Mouse (Mus musculus) spleen, adult 12 weeks (tissue): ENCODE results near the gene Serpinb9.
"Not testable (repeated sequence)": the region's sequence is repeated elsewhere in the genome, so short reads cannot be mapped to it uniquely, and the experiment has no call there.

ENCODE experiments used
- DNase-seq: peaks from one replicate; pipeline ENCODE4 v3.0.0; 2022; ENCODE audit warnings: low spot score

The Serpinb9 gene

DNA sequence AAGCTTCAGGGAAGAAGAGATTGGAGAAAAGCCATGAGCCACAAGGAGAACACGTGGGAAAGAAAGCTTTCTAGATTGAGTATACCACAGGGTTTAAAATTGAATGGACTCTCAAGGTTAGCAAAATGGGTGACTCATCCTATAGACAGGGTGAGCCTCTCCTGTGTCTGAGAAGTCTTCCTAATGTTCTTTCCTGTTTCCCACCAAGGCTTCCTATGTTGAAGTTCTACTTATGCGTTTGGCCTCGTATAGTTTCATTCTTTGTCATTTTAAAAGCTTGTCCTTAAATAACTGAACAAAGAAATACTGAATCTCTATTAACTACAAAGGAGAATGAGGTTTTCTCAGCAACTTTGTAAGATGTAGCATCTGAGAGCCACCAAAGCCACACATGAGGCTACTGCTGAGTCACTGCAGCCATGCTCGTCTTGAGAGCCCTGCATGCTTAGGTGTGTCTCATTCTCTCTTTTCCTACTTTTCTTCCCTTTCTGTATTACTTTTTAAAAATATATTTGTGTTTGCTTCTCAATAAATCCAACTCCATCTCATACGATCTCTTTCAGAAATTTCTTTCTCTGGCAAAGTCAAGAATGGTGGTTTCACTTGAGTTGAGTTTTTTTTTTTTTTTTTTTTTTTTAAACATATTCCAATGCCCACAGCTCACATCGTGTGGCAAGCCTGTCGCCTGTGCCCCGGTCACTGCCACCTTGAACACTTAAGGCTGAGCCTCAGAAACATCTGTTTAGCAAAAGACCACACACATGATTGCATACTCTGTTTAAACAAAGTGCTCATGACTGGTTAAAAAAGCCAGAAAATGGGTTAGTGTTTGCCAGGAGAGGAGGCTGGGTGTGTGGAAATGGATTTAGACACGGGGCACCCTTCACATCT is 718 bp downstream of the Serpinb9 start:
- DNase-seq: no peak

DNA sequence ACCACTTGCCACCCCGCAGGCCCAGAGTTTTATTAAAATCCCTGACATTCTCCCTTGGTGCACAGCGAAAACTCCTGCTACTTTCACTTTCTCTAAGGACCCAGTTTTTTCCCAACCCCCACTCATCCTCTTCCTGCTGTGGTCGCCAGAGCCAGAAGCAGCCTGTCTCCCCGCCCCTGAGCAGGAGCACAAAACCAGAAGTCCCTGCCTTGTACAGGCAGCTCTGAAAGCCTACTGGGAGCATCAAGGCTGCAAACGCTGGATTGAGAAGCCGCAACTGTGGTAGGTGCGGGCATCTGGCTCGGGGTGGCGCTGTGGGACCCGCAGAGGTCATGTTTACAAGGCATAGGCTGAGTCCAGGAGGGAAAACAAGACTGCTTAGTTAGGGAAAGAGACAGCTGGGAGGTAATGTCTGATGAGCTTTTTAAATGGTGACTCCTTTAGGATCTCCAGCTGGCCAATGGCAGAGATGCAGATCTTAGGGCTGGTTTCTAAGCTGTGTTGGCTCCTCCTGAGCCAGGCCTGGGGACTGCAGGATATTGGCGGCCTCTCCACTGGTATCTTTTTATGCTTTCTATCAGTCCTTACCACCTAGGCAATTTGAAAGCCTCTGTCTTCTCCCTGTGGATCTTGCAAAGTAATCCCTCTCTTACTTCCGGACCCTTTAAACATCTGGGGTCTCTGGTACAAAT is 1.5 kb downstream of the Serpinb9 start:
- DNase-seq: peak; percentile 83

DNA sequence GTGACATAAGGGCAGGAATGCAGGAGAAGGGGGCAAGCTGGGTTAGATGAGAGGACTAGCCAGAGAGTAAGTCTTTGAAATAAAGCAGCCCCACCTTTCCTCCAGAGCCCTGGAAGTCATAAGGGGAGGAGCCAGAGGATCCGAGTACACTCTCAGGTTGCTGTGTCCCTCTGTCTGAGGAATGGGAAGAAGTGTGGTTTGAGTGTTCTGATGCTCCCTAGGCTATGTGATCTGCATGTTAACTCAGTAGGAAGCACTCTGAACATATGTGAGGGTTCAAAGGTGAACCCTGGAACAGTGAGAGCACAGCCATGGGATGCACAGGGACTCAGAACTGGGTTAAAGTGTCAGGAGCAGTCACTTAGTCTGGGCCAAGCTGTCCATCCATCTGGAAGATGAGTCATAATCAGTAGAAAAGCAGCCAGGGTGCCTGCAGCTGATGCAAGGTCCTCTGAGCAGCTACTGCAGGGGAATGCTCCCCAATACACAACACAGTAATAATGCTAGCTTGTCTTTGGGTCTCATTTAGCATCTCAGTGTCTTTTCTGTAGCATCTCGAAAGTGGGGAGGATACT is 2.5 kb downstream of the Serpinb9 start:
- DNase-seq: no peak

DNA sequence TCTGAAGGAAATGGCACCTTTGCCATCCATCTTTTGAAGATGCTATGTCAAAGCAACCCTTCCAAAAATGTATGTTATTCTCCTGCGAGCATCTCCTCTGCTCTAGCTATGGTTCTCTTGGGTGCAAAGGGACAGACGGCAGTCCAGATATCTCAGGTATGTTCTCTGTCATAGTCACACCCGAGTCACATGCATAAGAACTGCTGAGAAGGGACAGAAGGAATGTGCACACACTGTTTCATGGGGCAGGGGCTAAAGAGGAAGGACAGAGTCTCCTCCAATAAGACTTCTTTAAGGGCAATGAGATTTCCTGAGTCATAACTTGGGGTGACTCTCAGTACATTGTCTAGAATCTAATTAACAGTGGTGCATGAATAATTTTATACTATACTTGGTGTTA is 3.5 kb downstream of the Serpinb9 start:
- DNase-seq: no peak

DNA sequence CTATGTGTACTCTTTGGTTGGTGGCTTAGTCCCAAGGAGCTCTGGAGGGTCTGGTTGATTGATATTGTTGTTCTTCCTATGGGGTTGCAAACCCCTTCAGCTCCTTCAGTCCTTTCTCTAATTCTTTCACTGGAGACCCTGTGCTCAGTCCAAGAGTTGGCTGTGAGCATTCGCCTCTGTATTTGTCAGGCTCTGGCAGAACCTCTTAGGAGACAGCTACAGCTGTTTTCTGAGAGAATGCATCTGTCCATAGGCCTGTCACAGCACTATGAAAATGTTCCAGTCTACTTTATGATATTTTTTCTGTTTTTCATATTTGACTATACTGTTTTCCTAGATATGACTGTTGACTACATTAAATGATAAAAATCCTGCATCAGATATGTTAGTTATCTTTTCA is 9.3 kb downstream of the Serpinb9 start:
- DNase-seq: no peak

DNA sequence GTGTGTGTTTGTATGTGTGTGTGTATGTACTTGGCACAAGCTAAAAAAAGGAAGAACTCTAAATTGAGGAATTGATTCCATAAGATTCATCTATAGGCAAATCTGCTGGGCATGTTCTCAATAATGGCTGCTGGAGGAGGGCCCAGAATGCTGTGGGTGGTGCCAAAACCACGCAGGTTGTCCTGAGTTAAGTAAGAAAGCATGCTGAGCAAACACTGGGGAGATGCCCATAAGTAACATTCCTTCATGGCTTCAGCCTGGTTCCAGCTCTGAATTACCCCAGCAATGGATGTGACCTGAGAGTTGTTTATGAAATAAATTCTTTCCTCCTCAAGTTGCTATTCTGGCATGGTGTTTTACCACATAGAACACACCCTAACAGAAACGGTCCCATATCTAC is 10.2 kb downstream of the Serpinb9 start:
- no peak for DNase-seq

DNA sequence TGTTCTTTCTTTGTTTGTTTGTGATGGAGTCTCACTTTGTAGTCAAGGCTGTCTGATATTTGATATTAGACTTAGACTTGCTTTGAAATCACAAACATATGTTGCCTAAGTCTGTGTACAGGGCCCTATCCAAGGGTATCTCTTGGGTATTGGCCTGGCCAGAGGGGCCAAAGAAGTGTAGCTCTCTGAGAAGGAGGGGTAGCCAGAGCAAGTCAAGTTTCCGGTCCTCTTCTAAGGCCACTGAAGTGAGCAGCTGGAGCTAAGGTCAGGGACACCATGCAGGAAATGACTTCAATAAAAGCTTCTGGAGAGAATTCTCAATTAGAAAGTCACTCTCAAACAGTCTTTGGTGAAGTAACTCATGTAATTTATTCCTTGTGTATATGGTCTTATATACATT is 19.3 kb downstream of the Serpinb9 start:
- DNase-seq: no peak

DNA sequence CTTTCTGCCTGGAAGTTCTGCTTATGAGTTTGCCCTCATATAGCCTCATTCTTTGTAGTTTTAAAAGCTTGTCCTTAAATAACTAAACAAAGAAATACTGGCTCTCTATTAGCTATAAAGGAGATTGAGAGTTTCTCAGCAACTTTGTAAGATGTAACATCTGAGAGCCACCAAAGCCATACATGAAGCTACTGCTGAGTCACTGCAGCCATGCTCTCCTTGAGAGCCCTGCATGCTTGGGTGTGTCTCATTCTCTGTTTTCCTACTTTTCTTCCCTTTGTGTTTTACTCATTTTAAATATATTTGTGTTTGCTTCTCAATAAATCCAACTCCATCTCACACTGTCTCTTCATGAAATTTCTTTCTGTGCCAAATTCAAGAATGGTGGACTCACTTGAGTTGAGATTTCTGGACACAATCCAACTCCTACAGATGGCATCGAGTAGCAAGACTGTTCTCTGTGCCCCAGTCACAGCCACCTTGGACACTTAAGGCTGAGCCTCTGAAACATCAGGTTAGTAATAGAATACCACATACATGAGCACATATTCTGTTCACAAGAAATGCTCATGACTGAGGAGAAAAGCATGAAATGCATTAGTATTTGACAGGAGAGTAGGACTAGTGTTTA is 23.5 kb downstream of the Serpinb9 start:
- no peak for DNase-seq

DNA sequence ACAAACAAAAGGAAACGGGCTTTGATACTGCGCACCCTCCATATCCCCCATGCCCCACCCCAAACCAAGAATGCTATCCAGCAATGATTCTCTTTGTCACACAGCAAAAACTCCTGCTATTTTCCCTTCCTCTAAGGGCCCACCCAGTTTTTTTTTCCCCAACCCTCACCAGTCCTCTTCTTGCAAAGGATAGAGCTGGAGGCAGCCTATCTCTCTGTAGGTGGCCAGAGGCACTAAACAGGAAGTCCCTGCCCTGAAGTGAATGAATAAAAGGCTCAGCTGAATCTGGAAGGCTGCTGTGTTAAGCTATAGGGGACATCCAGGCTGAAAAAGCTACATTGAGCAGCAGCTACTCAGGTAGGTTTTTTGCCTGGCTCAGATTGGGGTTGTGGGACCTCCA is 24.2 kb downstream of the Serpinb9 start, which contains the start of gene Serpinb9b:
Gene Serpinb9b (plus strand): TSS at position 173 of the 400 bp plus-strand sequence.
- DNase-seq: no peak

DNA sequence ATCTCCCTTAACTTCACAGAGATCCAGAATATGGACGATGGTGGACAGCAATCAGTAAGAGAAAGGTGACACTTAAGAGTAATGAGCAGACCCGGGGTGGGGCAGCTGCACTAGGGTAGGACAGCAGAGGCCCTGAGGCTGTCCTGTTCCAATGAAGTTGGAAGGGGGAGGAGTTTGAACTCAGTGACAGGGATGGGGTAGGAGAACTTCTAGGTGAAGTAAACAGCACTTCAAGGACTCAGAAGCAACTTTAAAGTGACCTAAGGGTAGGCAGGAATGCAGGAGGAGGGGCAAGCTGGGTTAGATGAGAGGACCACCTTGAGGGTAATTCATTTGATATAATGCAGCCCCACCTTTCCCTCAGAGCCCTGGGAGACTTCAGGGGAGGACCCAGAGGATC is 25.1 kb downstream of the Serpinb9 start:
- no peak for DNase-seq

DNA sequence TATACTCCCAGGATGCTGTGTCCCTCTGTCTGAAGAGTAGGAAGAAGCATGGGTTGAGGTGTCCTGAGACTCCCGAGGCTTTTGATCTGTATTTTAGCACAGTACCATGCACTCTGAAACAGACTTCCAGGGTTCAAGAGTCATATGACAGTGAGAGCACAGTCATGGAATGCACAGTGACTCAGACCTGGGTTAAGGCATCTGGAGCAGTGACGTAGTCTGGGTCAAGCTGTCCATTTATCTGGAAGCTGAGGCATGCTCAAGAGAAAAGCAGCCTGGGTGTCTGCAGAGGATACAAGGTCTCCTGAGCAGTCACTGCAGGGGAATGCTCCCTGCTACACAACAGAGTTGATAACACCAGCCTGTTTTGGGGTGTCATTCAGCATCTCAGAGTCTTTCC is 25.5 kb downstream of the Serpinb9 start:
- no peak for DNase-seq

DNA sequence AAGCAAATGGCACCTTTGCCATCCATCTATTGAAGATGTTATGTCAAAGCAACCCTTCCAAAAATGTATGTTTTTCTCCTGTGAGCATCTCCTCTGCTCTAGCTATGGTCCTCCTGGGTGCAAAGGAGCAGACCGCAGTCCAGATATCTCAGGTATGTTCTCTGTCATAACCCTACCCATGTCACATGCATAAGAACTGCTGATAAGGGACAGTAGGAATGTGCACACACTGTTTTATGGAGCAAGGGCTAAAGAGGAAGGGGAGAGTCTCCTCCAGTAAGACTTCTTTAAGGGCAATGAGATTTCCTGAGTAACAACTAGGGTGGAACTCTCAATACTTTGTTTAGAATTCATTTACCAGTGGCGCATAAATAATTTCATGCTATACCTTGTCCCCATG is 26.4 kb downstream of the Serpinb9 start:
- not testable (repeated sequence) for DNase-seq

DNA sequence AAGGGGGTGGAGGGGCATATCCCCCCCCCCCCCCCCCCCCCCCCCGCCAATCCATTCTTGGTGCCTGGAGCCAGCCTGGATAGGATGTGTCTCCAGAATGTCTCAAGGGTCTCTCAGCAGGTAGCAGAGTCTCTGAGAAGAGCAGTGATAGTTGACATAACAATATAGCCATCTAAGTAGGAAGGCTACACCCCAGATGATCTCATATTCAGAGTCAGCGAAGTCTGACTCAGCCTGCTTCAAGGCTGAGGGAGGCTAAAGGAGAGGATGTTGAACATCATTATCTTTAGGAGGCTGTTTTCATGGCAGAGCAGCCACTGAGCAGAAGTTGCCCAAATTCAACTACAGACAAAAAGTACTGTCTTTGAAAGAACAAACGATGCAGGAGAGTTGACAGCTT is 27.2 kb downstream of the Serpinb9 start:
- no peak for DNase-seq

DNA sequence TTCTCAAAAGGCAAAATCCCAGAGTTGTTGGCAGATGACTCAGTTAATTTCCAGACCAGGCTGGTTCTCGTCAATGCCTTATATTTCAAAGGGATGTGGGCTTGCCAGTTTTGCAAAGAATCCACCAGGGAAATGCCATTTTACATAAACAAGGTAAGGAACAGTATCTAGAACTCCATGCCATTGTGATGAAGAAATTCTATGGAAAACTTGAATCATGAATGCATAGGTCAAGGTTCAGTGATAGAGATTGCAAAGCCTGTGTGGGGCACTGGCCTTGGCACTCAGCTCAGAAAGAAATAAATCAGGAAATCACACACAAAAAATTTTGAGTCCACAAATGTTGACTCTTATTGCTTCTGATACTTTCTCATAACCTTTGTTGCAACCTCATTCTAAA is 32.5 kb downstream of the Serpinb9 start:
- DNase-seq: no peak

DNA sequence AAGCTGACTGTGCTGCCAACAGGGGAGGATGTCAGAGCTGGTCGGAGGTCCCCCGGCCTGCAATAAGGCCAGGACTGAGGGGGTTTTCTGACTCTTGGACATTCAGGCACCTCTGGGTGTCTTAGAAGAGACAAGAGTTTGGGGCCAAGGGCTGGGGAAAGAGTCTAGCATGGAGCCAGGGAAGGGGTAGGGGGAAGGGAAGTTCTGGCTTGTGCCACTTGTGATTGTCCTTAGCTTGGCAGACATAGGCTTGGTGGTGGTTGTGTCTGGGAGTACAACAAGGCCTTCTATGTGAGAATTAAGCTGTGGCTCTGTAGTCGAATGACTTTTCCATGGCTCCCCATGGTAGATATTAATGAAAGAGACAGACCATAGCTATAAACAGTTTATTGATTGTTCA is 40.5 kb downstream of the Serpinb9 start:
- DNase-seq: no peak

DNA sequence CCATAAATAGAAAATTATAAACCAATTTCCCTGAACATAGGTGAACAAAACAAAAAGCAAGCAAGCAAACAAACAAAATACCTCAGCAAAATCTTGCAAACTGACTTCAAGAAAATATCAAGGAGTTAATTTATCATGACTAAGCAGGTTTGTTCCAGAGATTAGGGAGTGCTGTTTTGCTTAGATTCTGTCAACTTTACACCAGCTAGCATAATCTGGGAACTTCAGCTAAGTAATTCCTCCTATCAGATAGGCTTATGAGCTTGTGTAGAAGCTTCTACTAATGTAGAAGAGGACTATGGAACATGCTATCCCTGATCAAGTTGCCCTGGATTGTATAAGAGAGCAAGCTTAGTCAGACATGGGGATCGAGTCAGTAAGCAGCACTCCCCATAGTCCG is 44.2 kb downstream of the Serpinb9 start:
- DNase-seq: no peak

DNA sequence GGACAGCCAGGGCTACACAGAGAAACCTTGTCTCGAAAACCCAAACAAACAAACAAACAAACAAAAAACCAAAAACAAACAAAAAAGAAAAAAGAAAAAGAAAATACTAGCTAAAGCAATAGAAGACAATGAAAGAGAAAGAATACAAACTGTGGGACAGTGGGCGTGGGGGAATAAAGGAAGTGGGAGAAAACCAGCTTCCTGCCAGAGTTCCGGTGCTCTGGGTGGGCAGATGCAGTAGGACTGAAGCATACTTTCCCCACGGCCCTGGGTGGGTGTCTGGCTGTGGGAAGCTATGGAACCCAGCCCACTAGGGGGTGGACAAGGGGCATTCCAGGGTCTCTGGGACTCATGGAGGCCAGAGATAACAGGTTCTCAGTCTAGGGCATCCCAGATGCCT is 45.1 kb downstream of the Serpinb9 start:
- DNase-seq: no peak

DNA sequence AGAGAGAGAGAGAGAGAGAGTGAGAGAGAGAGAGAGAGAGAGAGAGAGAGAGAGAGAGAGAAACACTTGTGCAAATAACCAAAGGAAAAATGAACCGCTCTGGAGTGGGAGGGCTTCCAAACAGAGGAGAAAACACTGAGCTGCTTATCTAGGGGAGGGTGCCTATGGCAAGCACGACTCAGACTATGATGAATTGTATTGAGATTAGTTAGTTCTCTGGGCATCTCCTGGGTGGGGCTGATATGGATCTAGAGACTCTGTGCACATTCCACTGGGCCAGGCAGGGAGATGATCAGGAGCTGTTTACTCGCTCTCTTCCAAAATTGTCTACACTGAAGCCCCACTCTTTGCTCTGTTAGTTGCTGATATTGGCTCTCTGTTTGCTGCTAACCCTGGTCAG is 48.6 kb downstream of the Serpinb9 start:
- DNase-seq: no peak

DNA sequence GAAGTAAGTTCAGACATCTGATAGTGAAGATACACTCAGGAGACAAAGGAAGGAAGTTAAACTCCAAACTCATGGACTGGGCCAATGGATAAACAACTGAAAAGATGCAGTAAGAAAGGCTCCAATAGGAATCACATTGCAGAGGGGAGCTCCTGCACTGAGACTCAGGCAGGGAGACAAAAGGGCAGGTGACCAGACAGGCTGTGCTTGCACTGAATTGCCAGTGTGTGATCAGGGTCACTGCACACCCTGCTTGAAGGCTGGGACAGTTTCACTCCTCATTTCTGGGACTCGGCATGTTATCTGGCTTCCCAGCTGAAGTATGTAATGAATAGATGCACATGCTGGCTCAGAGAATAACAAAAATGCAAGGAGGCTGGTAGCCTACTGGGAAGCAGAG is 60.0 kb downstream of the Serpinb9 start:
- DNase-seq: no peak
